Mouse (Mus musculus) lung, embryonic 15.5 days (tissue): ENCODE results near the gene Frmd5. TPM values are rescaled to one million over a fixed set of nuclear protein-coding genes. Genes with fewer than 3 reads are reported as not detected.

Experiments
- ATAC-seq: fragments of 200-750 bp; cut with Nextera tagmentation; 2 replicates; pipeline ENCODE4 v1.8.0; 2017; ENCODE audit warnings: moderate number of reproducible peaks, borderline replicate concordance; ENCODE audit not compliant: low FRiP score, low TSS enrichment; ENCODE audit errors: extremely low read depth
- H3K27ac ChIP-seq: fragments of 300-500 bp; sonication (generic); 2 replicates; pipeline ENCODE4 v1.5.1; 2015; ENCODE audit warnings: moderate library complexity, mild to moderate bottlenecking, inconsistent platforms
- H3K27me3 ChIP-seq: fragments of 300-500 bp; sonication (generic); 2 replicates; pipeline ENCODE4 v1.6.1; 2015; ENCODE audit warnings: inconsistent platforms
- H3K36me3 ChIP-seq: fragments of 300-500 bp; sonication (generic); 2 replicates; pipeline ENCODE4 v1.6.1; 2015; ENCODE audit warnings: inconsistent platforms
- H3K4me1 ChIP-seq: fragments of 300-500 bp; sonication (generic); 2 replicates; pipeline ENCODE4 v1.6.1; 2015; ENCODE audit warnings: inconsistent platforms
- H3K4me2 ChIP-seq: fragments of 300-500 bp; sonication (generic); 2 replicates; pipeline ENCODE4 v1.6.1; 2015; ENCODE audit warnings: inconsistent platforms, mild to moderate bottlenecking, moderate library complexity
- H3K4me3 ChIP-seq: fragments of 300-500 bp; sonication (generic); 2 replicates; pipeline ENCODE4 v1.5.1; 2015; ENCODE audit warnings: mild to moderate bottlenecking, inconsistent platforms
- H3K9ac ChIP-seq: fragments of 300-500 bp; sonication (generic); 2 replicates; pipeline ENCODE4 v1.6.1; 2015; ENCODE audit warnings: inconsistent platforms
- H3K9me3 ChIP-seq: fragments of 300-500 bp; sonication (generic); 2 replicates; pipeline ENCODE4 v1.6.1; 2016; ENCODE audit warnings: inconsistent platforms
- WGBS: fragments of 180-500 bp; shearing (Covaris S2); methylation state at CpG from one replicate; pipeline ENCODE4 v1.1.7; 2015; 5-methylcytosine and 5-hydroxymethylcytosine counted together
- polyA plus RNA-seq: library from polyadenylated mRNA; unstranded; fragments of >200 nt; fragmentation: Nextera tagmentation; extraction: Ambion mirVana; gene quantifications from 2 replicates; pipeline ENCODE4 v1.2.1, GENCODE M21; 2015

Frmd5 gene
- polyA plus RNA-seq, 1 experiment from 2014 or later, result 4.1 TPM

DNA sequence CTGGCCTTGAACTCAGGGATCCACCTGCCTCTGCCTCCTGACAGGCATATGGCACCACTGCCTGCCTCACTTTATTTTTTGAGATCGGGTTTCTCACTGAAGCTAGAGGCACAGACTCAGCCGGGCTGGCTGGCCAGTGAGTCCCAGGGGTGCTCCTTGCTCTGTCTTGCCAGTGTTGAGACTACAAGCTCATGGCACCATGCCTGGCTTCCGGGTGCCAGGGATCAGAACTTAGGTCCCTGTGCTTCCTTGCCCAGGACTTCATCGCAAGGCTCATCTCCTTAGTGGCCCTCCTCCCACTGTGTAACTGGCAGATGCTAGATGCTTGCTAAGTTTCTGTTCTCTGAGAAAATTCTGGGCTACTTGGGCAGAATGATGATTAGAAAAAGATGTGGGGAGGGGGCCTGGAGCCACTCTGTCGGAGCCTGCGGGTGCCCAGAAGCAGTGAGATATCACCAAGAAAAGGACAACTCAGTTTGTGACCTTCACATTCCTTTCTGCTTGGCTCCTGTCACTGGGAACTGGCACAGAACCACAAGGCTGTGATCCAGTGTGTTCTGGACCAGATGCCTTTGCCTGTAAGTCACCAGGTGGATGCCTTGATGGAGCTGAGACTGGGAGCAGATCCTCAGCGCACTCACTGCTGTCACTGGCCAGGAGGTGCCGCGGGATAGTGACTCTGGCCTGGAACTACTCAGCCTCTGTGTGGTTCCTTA lies 192.2 kb downstream of the Frmd5 start:
- H3K4me3 ChIP-seq, result no peak overlapping the region
- 69% methylated on average over 9 of the region's 9 CpGs for WGBS
- no peak overlapping the region for H3K9ac ChIP-seq
- H3K27me3 ChIP-seq, result no peaks in the 10 kb centered on the region; the same call in 1 of the 2 replicates
- no peak for ATAC-seq
- no peak overlapping the region for H3K4me2 ChIP-seq
- no peaks in the 10 kb centered on the region for H3K36me3 ChIP-seq
- H3K9me3 ChIP-seq, result no peaks in the 10 kb centered on the region
- peaks cover 29% of the 10 kb centered on the region for H3K4me1 ChIP-seq
- H3K27ac ChIP-seq, result no peak overlapping the region

DNA sequence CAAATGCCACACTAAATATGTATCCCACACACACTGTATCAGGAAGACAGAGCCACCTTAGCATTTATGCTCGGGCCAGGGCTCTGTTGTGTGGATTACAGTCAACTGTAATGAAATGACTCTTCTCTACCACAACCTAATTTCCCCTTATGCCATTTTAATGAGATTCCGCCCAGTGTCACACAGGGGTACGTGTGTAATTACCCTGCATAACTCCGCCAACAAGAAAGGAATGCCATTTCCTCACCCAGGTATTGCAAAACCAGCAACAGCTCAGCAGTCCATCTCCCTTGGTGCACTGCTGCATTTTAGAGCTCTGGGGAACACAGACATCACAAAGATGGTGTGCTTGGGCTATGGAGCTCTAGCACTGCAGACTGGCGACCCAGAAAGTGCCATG lies 194.8 kb downstream of the Frmd5 start:
- no peak overlapping the region for H3K9ac ChIP-seq
- no peak overlapping the region for H3K27ac ChIP-seq
- ATAC-seq, result no peak
- no peaks in the 10 kb centered on the region for H3K36me3 ChIP-seq
- whole genome bisulfite sequencing, result 61% methylated on average over 5 of the region's 5 CpGs
- H3K4me3 ChIP-seq, result no peak overlapping the region
- H3K4me2 ChIP-seq, result no peak overlapping the region
- H3K4me1 ChIP-seq, result peaks cover 29% of the 10 kb centered on the region
- H3K27me3 ChIP-seq, result no peaks in the 10 kb centered on the region; the same call in 1 of the 2 replicates
- no peaks in the 10 kb centered on the region for H3K9me3 ChIP-seq

DNA sequence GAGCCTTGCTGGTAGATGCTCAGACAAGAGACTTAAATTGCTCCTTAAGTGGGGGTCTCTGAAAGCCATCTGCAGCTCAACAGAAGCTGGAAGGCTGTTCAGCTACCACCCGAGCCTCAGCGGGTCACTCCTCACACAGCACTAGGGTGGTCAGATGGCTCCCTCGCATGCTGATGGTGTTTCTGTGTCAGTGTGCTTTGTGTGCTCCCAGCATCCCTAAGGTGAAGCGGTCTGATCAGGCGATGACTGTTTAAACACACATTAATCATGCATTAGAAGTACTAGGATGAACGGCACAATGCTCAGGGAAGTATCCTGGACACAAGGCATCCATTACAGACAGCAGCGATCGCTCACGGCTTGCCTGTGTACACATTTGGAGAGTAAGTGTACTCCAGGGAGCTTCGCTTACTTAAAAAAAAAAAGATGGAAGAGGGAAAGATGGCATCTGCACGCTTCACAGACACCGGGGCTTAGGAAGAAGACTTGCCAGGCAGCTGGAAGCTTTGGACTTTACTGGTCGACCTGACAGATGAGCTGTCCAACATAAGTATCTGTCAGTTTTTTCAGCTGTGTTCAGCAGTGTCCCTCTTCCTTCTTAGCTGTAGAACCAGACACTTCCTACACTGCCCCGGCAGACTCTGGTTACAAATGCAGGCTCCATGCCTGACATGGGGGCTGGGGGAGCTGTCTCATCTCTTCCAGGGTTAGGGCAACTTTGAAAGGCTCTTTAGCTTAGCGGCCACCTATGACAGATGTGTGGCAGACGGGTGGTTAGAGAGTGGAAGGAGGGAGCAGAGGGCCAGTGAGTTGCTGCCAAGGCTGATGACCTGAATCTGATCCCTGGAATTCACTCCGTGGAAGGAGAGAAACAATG lies 196.6 kb downstream of the Frmd5 start:
- Histone ChIP-seq H3K27ac (no peak overlapping the region), H3K4me2 (no peak overlapping the region), H3K27me3 (no peaks in the 10 kb centered on the region; the same call in 1 of the 2 replicates), H3K9me3 (no peaks in the 10 kb centered on the region), H3K4me1 (peaks cover 29% of the 10 kb centered on the region), H3K36me3 (no peaks in the 10 kb centered on the region), H3K4me3 (no peak overlapping the region), H3K9ac (no peak overlapping the region)
- no peak for ATAC-seq
- WGBS, result 16% methylated on average over 17 of the region's 17 CpGs

DNA sequence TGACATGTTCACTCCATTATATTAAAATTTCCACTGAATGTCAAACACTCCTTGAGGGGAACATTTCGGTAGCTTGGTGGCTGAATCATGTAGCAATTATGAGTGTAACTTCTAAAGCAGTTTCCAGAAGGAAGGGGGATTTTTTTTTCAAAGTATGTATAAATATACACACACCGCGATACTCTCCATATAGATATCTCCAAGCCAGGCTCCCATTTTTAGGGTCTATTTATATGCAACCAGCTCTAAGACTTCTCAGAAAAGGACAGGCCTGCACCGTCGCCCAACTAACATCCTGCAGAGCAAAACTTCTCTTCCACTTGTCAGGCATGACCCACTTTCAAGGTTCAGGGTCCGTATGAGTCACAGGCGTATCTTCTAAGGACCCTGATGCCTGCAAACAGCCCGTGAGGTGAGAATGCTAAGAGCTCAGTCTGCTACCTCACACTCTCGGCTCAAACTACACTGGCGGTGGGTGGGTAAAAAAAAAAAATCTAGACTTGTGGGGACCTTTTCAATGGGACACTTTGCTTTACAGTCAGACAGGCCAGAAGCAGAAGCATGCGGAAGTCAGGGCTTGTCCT lies 197.7 kb downstream of the Frmd5 start:
- no peak for ATAC-seq
- Histone ChIP-seq H3K4me3 (no peak overlapping the region), H3K4me2 (no peak overlapping the region), H3K4me1 (peaks cover 29% of the 10 kb centered on the region), H3K36me3 (no peaks in the 10 kb centered on the region), H3K27ac (no peak overlapping the region), H3K9me3 (no peaks in the 10 kb centered on the region), H3K27me3 (no peaks in the 10 kb centered on the region; the same call in 1 of the 2 replicates), H3K9ac (no peak overlapping the region)
- WGBS, result 57% methylated on average over 11 of the region's 11 CpGs

DNA sequence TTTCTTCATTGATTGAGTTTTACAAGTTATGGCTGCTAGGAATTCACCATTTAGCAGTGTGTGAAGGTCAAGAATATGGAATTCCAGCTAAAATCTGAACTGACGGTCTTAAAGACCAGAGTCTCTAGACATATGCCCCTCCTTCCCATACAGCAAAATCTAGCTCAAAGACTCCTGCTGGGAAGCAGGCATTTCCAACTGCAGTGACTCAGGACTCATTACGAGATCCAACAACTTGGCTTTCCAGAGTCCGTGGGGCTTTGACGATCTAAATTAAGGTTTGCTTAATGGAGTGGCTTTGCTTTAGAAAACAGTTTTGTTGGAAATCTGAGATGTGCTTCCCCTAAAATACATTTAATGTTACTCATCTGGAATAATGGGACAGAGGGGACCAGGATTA lies 204.5 kb downstream of the Frmd5 start:
- no peak overlapping the region for H3K4me2 ChIP-seq
- H3K4me1 ChIP-seq, result no peaks in the 10 kb centered on the region
- no peak overlapping the region for H3K4me3 ChIP-seq
- no peaks in the 10 kb centered on the region for H3K36me3 ChIP-seq
- no peak for ATAC-seq
- H3K27me3 ChIP-seq, result no peaks in the 10 kb centered on the region
- no peaks in the 10 kb centered on the region for H3K9me3 ChIP-seq
- H3K27ac ChIP-seq, result no peak overlapping the region
- no peak overlapping the region for H3K9ac ChIP-seq
- 75% methylated on average over 4 of the region's 4 CpGs for WGBS

DNA sequence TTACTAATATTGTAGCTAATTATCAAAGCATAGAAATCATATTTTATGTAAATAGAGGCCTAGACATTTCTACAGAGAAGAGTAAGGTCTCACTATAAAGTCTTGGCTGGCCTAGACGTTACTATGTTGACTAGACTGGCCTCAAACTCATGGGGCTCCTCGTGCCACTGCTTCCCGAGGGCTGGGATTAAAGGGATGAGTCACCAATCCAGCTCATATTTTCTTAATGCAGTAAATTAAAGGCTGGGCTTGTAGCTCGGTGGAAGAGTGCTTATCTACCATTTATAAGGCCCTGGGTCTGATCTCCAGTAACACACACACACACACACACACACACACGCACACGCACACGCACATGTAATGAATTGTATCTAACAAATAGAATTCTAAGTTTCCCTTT lies 205.3 kb downstream of the Frmd5 start:
- H3K4me3 ChIP-seq, result no peak overlapping the region
- H3K27ac ChIP-seq, result no peak overlapping the region
- no peaks in the 10 kb centered on the region for H3K9me3 ChIP-seq
- WGBS, result 68% methylated on average over 7 of the region's 7 CpGs
- H3K9ac ChIP-seq, result no peak overlapping the region
- H3K4me1 ChIP-seq, result no peaks in the 10 kb centered on the region
- H3K36me3 ChIP-seq, result no peaks in the 10 kb centered on the region
- no peak for ATAC-seq
- H3K27me3 ChIP-seq, result no peaks in the 10 kb centered on the region
- H3K4me2 ChIP-seq, result no peak overlapping the region

DNA sequence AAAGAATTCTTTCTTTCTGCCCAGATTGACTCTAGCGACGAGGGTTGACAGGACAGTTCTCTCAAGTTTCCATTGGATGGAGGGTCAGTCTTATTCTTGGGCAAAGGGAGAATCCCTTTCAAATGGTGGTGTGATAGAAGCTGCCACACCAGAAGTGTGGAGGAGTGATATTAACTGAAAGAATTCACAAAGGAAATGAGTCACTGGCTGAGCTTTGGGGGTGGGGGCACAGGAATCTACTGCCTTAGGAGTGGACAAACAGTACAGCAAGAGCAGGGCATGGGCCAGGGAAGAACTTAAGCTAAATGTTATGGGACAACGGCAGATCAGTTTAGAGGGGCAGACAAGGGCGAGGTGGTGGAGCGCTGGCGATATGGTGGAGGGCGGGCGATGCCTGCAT lies 206.2 kb downstream of the Frmd5 start:
- Histone ChIP-seq H3K36me3 (no peaks in the 10 kb centered on the region), H3K4me3 (no peak overlapping the region), H3K9ac (no peak overlapping the region), H3K27me3 (no peaks in the 10 kb centered on the region), H3K4me2 (no peak overlapping the region), H3K27ac (no peak overlapping the region), H3K9me3 (no peaks in the 10 kb centered on the region), H3K4me1 (no peaks in the 10 kb centered on the region)
- ATAC-seq, result no peak
- 79% methylated on average over 8 of the region's 8 CpGs for WGBS

DNA sequence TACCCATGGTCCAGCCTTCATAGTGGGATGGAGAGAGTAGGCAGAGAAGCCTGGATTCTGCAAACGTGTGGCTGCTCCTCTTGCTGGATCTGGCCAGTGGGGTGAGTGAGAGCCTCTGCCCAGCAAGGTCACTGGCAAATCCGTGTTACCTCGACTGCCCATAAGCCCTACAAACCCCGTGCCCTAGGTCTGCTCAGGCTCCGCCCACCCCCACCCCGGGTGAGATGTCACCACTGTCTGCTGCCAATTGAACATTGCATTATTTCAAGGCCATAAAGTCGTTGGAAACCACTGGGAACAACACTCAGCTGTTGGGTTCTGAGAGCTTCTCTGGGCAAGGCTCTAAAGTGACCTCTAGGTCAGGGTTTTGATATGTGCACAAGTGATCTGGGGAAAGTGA lies 208.6 kb downstream of the Frmd5 start:
- Histone ChIP-seq H3K27ac (no peak overlapping the region), H3K9me3 (no peaks in the 10 kb centered on the region), H3K36me3 (no peaks in the 10 kb centered on the region), H3K4me3 (no peak overlapping the region), H3K9ac (no peak overlapping the region), H3K4me1 (peaks cover 15% of the 10 kb centered on the region), H3K27me3 (no peaks in the 10 kb centered on the region), H3K4me2 (no peak overlapping the region)
- 51% methylated on average over 7 of the region's 7 CpGs for WGBS
- no peak; the same call in 1 of the 2 replicates for ATAC-seq

DNA sequence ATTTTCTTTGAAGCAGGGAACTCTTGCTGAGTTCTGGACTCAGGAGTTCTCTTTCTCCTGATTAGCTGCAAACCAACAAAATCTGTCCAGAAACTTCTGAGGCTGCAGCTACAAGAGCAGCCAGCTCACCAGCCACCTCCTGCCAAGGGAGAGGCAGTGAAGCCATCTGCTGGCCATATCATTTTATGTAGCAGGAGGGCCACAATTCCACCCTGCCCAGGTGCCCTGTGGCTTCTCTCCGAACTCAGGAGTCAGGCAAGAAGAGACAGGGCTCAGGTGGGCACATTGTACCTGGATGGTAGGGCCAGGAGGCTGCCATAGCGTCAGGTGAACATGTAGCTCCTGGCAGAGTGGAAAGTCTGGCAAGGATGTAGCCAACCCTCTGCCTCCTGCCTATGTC lies 210.3 kb downstream of the Frmd5 start:
- Histone ChIP-seq H3K36me3 (no peaks in the 10 kb centered on the region), H3K9me3 (no peaks in the 10 kb centered on the region), H3K4me3 (no peak overlapping the region), H3K4me1 (peaks cover 15% of the 10 kb centered on the region), H3K4me2 (no peak overlapping the region), H3K9ac (no peak overlapping the region), H3K27me3 (no peaks in the 10 kb centered on the region), H3K27ac (no peak overlapping the region)
- ATAC-seq, result no peak
- WGBS, result 78% methylated on average over 2 of the region's 2 CpGs

DNA sequence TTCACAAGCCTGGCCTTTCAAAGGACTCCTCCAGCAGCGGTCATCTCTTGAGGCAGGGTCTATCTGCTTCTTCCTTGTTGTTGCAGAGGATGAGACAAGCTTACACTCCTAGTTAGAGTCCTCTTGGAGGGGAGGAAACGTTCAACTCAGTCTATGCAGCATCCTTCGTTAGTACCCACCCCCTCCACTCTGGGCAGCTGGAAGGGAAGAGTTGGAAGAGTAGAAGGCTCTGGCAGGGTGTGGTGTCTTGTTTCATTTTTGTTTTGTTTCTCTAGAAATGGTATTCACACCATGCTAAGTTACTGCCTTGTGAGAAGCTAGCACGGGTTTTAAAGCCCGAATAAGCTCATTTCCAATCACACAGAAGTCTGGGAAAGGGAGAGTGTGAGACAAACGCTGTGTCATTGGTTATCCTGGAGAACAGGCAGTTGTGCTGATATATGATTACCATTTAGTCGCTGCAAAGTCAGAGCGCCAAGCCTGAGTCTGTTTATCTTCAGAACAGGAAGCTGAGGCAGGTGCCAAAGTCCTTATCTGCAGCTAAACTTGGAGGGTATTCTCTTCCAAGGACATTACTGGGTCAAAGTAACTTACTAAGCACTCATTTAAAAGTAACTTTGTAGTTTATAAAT lies 212.1 kb downstream of the Frmd5 start:
- no peaks in the 10 kb centered on the region for H3K9me3 ChIP-seq
- no peaks in the 10 kb centered on the region for H3K36me3 ChIP-seq
- 23% methylated on average over 8 of the region's 8 CpGs for WGBS
- H3K4me2 ChIP-seq, result peak overlapping the region; percentile 14
- H3K27me3 ChIP-seq, result no peaks in the 10 kb centered on the region
- H3K4me1 ChIP-seq, result peaks cover 15% of the 10 kb centered on the region
- no peak overlapping the region for H3K4me3 ChIP-seq
- H3K27ac ChIP-seq, result peak overlapping the region; percentile 38
- ATAC-seq, result no peak
- no peak overlapping the region for H3K9ac ChIP-seq

DNA sequence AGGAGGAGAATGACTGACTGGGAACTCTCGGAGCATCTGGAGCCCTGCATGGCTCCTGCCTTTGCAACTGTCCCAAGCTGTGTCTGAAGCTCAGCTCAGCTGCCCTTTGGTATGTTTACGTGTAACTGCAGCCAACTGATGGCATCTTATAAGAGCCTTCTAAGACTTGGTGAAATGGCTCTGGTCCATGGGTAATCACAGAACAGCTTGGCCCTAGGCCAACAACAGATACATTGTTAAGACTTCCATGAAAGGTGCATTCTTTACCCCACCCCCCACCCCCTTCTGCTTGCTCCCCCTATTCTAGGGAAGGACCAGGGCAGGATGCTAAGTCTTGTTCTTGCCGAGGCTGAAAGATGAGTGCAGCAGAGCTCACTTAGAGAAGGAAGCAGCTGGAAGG lies 212.8 kb downstream of the Frmd5 start:
- WGBS, result 25% methylated on average over 3 of the region's 3 CpGs
- H3K9me3 ChIP-seq, result no peaks in the 10 kb centered on the region
- no peak overlapping the region for H3K9ac ChIP-seq
- no peak overlapping the region for H3K4me3 ChIP-seq
- peak overlapping the region; percentile 38 for H3K27ac ChIP-seq
- 0 out of 2 replicates have a peak, but pooled peaks cover 2% of the 10 kb centered on the region for H3K27me3 ChIP-seq
- no peak for ATAC-seq
- no peaks in the 10 kb centered on the region for H3K36me3 ChIP-seq
- no peak overlapping the region for H3K4me2 ChIP-seq
- H3K4me1 ChIP-seq, result peaks cover 15% of the 10 kb centered on the region
